Mouse (Mus musculus) kidney, postnatal 36 days (tissue): ENCODE data around the gene Glrb.
A peak's percentile ranks its signal among the peaks of the same experiment; 100 is the strongest.

Experiments used
- DNase-seq, 2 experiments: peaks; one replicate each; pipeline ENCODE4 v3.0.0; 2021 to 2022; ENCODE audit warnings: mixed read lengths in 2 of 2

The Glrb gene

GRCm38 (mm10) chr3:80913111-80913778 is at the start of gene Glrb:
TSS of gene Glrb (minus strand) at chr3:80913660.
- DNase-seq, result peak in 1 of 2 experiments; percentile 44

- no peak for DNase-seq
Observed at GRCm38 (mm10) chr3:80959965-80960364, 46.5 kb upstream of the Glrb start.

GRCm38 (mm10) chr3:80958591-80958990 is 45.1 kb upstream of the Glrb start:
- DNase-seq, result peak; percentile 63 to 68

- no peak for DNase-seq
Observed at GRCm38 (mm10) chr3:80913779-80914284, 372 bp upstream of the Glrb start.

GRCm38 (mm10) chr3:80894745-80895480 is 18.5 kb downstream of the Glrb start:
- no peak for DNase-seq

GRCm38 (mm10) chr3:80894328-80894727 is 19.1 kb downstream of the Glrb start:
- DNase-seq, result no peak

- no peak for DNase-seq
Observed at GRCm38 (mm10) chr3:80893055-80893690, 20.3 kb downstream of the Glrb start.

- DNase-seq, result peak in 1 of 2 experiments; percentile 3
Observed at GRCm38 (mm10) chr3:80891087-80891486, 22.4 kb downstream of the Glrb start.

- DNase-seq, result no peak
Observed at GRCm38 (mm10) chr3:80885174-80885573, 28.3 kb downstream of the Glrb start.

GRCm38 (mm10) chr3:80883601-80884000 is 29.9 kb downstream of the Glrb start:
- DNase-seq, result no peak

GRCm38 (mm10) chr3:80880660-80881293 is 32.7 kb downstream of the Glrb start:
- no peak for DNase-seq

GRCm38 (mm10) chr3:80878571-80878970 is 34.9 kb downstream of the Glrb start:
- DNase-seq, result no peak

- no peak for DNase-seq
Observed at GRCm38 (mm10) chr3:80874690-80875353, 38.6 kb downstream of the Glrb start.

GRCm38 (mm10) chr3:80874081-80874480 is 39.4 kb downstream of the Glrb start:
- no peak for DNase-seq

- no peak for DNase-seq
Observed at GRCm38 (mm10) chr3:80871472-80872171, 41.8 kb downstream of the Glrb start.

- no peak for DNase-seq
Observed at GRCm38 (mm10) chr3:80867328-80867727, 46.1 kb downstream of the Glrb start.

GRCm38 (mm10) chr3:80852912-80853507 is 60.5 kb downstream of the Glrb start:
- DNase-seq, result no peak

- no peak for DNase-seq
Observed at GRCm38 (mm10) chr3:80850947-80851346, 62.5 kb downstream of the Glrb start.

- no peak for DNase-seq
Observed at GRCm38 (mm10) chr3:80845634-80846033, 67.8 kb downstream of the Glrb start.

GRCm38 (mm10) chr3:80839845-80840244 is 73.6 kb downstream of the Glrb start:
- DNase-seq, result no peak

GRCm38 (mm10) chr3:80837583-80837982 is 75.9 kb downstream of the Glrb start:
- DNase-seq, result no peak
